Mouse (Mus musculus) layer of hippocampus, adult 9-11 months (tissue): ENCODE results near the gene Tnni3.

ENCODE experiments used
- DNase-seq: peaks from one replicate; pipeline ENCODE4 v3.0.0; 2022

The Tnni3 gene

DNA sequence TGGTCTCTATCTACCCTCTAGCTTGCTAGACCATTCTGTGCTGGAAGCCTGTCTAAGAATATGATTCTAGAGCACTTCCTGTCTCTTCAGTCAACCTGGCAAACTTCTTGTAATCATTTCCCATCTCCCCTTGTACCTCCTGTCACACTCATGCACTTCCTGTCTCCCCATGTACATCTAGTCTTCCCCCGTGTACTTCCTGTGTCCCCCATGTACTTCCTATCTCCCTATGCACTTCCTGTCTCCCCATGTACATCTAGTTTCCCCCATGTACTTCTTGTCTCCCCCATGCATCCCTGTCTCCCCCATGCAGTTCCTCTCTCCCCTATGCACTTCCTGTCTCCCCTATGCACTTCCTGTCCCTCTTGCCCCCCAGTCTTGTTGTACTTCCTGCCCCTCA, 5.5 kb downstream of the Tnni3 start:
- no peak for DNase-seq

DNA sequence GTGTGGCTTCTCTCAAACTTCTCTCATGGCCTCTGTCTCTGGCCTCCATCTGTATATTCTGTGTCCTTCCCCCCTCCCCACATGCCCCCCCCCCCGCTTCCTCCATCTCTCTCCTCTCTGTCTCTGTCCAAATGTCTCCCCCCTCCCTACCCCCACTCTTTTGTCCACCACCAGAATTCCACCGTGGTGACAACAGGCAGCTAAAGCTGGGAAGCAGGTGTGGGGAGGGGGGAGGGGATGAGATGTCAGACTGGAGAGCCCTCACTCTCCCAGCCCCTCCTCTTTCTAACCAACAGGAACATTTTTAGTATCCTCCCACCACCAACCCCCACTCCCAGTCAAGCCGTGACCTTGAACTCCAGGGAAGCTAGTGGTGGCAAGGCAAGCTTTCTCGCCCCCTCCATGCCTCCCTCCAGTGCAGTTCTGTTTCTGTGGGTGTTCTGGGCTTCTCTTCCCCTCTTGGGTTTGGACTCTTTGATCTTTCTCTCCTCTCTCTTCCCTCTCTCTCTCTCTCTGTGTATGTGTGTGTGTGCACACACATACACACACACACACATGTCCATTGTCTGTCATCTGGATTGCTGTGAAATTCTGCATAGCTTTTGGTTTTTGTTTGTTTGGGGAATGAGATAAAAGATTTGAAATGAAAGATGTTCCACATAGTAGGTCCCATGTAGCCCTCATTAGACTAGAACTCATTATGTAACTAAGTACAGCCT, 7.5 kb downstream of the Tnni3 start, which contains the start of gene Tnnt1:
Tnnt1 (minus strand) TSS at position 51 of the 719 bp plus-strand sequence.
- no peak for DNase-seq

DNA sequence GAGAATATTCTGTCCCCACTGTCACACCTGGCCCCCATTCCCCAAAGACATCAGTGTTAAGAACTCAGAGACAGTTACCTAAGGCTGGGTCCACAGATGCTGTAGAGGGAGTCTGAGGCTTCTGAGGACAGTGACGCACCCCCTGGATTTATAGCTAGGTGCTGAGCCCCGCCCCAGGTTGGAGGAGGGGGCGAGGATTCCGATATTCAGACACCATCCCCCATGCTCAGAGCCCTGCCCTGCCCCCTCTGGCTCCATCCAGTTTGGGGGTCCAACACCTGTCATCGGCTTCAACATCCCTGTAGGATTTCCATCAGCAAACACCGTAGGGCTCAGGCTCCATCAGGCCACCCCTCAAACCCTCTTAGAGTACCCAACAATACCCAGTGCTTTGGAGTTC, 8.2 kb downstream of the Tnni3 start:
- DNase-seq = no peak

DNA sequence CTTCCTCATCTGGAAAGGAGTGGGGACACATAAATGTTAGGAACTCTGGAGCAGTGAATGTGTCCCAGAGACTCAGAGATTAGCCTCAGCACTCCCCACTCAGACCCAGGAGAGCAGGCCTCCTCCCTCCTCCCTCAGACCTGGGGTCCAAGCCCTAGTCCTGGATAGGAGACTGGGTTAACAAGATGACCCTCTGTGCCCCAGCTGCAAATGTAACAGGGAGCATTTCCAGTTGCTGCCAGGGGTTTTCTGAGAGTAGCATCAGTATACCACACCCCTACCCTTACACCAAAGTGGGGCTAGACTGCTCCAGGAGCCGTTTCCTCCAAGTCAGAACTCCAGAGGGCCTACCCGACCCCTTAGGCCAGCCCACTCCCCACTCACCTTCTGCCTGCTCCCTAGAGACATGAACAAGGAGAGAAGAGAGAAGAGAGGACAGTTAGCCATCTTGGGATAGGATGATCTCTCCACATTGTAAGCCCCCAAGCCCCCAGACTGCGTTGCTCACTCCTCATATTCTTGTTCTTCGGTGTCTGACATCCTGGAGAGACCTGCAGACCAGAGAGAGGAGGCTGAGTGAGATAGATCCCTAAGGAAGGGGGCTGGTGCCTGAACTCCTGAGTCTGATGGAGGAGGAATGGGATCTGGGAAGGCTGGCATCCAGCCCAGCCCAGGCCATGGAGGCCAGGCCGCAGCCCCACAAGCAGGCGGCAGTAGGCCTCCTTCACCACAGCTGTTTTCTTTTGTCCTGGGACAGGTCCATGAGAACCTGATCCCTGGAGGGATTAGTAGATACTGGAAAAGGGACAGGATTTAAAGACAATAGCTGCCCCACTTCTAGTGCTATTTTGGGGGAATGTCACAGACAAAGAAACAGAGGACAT, 10.0 kb downstream of the Tnni3 start:
- DNase-seq = no peak

DNA sequence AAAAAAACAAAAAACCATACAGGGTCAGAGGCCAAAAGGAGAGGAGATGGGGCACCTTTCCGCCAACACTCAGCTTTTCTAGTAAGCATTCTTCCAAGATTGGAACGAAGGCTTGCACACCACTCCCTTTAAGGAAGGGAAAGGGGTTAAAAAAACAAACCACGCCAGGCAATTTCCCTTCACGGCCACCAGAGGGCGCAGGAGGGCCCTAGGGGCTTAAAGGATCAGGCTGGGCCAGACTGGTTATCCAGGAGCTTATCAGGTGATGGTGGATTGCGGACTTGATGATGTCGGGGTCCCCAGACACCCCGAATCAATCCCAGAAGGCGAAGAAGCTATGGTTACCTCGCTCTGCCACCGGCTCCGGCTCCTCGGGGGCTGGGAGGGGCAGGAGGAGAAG, 10.8 kb downstream of the Tnni3 start:
- no peak for DNase-seq

DNA sequence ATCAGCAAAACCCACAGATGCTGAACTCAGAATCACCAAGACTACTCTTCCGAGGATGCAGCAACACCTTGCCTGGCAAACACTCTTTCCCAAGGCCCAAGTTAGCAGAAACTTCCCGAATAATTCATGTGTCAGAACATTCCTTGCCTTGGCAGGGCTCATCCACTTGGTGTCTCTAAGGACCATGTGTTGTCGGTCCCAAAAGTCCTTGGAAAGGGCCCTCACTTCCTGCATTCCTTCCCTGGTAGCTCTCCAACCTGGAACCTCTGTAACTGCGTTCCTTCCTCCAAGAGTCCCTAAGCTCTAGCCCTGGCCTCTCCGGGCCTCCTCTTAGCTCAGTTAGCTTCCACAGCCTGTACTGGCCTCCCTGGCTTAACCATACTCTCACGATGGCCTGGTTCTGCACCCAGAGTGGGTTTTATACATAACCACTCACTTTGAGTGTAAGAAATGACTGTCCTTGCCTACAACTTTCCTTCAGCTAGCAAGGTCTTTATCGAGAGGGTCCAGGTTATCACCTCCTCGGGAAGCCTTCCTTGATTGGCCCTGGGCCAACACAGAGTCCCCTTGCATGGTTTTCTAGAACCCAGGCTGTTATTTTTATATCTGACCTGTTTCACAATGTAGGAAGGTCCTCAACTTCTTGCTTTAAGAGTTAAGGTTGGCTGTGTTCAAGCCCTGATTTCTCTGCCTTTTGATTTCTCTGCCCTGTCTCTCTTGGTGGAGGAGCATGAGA, 12.4 kb downstream of the Tnni3 start:
- DNase-seq = no peak

DNA sequence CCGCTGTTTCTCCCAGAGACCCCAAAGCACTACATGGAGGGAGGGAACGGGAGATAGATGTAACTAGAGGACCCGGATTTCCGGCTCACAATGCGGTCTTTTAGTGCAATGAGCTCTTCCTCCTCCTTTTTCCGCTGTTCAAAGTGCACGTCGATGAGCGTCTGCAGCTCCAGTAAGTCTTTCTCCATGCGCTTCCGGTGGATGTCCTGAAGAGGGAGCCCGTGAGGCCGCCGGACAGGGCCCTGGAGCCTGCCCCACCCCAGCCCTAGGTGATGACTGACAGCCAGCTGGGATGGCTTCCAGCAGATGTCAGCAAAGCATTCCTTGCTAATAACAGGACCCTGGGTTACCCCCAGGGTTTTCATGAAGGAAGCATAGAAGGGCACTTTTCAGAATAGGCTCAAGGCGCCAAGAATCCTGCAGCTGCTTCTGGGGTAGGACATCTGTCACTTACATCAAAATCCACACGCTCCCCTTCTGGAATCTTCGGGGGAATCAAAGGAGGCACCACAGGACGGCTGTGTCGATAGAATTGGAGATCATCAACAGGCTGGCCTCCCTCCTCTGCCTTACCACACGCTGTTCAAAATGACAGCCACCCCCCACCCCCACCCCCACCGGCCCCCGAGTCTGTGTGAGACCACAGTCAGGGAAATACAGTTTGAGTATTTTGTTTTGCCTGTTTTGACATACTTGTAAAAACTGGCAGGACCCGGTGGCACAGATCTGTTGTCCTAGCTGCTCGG, 14.0 kb downstream of the Tnni3 start:
- peak; percentile 49 for DNase-seq

DNA sequence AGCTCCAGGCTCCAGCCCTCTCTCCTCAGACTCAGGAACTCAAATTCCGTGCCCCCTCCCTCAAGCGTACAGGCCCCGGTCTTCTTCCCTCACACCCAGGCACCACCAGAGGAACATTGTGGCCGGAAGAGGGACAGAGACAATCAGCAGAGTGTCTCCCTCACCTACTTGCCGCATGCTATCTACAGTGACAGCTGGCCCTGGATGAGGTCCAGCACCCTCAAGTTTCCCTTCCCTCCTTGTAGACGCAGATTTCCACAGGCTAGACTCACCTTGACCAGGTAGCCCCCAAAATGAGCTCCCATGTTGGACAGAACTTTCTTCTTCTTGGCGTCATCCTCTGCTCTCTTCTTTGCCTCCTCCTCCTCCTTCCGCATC, 15.3 kb downstream of the Tnni3 start:
- no peak for DNase-seq

DNA sequence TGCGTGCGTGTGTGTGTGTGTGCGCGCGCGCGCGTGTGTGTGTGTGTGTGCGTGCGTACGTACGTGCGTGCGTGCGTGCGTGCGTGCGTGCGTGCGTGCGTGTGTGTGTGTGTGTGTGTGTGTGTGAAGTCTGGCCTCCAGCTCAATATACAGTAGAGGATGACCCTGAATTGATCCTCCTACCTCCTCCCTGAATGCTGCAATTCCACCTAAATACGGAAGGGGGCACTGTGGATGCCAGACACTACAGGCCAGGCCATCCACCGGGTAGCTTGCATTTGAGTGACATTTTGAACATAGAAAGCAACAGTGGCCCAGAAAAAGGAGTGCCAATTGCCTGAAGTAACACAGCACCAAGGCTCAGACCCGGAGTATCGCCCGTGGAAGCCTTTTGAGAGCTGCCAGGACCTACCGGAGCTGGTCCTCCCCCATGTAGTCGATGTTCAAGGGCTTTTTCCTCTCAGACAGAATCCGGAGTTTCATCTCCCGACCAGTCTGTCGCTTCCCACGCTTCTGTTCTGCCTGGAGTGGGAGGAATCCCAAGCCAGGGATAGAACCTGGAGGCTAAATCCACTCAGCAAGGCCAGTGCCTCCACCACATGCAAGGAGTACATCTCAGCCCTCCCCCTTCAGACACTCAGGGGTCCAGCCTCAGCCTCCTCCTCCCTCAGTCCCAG, 15.8 kb downstream of the Tnni3 start:
- no peak for DNase-seq

DNA sequence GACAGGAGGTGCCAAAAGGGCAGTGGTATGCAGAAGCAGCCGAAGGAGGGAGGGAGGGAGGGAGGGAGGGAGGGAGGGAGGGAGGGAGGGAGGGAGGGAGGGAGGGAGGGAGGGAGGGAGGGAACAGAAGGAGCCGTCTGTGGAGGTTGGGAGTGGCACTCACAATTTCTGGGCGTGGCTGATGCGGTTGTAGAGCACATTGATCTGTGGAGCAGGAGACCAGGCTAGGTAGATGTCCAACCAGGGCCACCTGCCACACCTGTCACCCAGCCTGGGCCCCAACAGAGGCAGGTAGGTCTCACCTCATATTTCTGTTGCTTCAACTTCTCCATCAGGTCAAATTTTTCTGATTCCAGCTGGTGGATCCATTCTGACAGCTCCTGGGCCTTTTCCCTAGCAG, 16.8 kb downstream of the Tnni3 start:
- DNase-seq = no peak

DNA sequence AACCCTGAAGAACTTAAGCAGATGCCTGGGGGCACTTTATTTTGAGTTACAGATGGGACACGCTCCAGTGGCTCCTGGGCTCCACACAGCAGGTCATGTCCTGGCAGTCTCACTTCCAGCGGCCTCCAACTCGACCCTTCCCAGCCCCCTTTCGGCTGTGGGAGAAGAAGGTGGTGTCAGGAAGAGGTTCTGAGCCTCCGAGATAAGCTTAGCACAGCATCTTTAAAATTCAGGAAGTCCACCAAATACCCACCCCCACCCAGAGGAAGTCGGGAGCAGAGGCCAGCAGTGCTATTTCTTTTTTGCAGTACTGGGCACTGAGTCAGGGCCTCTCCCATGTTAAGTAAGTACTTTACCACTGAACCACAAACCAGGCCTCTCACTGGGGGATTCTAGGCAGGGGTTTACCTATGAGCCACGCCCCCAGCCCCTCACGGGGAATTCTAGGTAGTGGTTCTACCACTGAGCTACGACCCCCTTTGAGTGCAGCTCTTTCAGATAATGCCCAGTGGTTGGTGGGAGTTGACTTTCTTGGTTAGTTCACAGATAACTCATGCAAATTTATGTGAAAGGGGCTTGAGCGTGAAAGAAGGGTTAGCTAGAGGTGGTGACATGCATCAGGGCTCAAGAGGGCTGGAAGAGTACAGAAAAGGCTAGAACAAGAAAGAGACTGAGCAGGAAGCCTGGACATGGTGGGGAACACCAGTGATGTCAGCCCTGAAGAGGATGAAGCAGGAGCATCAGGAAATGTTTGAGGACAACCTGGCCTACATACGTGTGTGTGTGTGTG, 19.2 kb downstream of the Tnni3 start:
- no peak for DNase-seq

DNA sequence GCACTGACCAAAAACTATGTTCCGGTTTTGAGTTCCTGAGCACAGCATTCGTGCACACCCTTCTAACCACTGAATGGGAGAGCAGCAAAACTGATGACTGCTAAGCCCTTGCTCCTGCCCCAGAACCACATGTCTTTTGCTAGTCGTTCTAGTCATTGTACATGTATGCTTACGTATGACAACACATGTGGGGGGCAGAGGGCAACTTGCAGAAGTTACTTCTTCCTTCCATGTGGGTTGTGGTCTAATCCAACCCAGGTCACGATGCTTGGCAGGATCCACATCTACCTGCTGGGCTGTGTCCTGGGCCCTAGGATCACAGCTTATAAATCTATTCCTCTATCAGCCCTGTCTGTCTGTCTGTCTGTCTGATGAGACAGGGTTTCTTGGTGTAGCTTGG, 20.2 kb downstream of the Tnni3 start:
- no peak for DNase-seq

DNA sequence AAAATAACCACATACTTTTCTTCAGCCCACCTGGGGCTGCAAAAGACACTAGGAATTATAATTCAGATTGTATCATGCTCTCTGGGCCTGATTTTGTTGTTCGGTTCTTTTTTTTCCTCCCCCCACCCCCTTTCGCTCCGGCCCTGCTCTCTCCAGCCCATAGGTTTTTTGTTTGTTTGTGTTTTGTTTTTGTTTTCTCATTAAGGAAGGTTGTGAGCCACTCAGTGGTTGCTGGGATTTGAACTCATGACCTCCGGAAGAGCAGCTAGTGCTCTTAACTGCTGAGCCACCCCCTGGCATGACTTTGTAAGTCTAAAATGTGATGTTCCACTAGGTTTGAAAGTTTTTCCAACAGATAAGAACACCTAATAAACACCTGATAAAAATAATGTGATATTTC, 20.9 kb downstream of the Tnni3 start:
- no peak for DNase-seq

DNA sequence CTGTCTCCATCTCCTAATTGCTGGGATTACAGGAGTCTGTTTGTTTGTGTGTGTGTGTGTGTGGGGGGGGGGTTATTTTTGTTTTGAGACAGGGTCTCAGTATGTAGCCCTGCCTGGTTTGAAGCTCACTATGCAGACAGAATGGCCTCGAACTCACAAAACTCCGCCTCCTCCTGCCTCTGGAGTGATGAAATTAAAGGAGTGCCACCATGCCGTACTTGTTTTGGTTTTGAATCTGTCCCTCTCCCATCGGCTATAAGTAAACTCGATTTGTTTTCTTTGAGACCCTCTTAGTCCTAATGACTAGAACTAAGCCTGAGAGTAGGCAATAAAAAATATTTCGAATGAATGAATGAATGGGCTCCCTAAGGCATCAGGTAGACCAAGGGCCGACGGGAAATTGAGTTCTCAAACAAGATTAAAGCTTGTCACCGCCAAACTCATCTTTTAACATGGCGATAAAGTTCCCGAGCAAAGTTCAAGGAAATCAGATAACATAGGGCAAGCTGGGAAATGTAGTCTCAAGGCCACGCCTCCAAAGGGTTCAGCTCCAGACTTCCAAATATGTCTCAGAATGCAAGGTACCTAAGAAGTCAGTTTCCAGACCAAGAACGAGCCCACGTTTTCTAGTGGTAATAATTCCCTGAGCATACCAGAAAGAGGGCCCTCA, 21.5 kb downstream of the Tnni3 start:
- DNase-seq = peak; percentile 80

DNA sequence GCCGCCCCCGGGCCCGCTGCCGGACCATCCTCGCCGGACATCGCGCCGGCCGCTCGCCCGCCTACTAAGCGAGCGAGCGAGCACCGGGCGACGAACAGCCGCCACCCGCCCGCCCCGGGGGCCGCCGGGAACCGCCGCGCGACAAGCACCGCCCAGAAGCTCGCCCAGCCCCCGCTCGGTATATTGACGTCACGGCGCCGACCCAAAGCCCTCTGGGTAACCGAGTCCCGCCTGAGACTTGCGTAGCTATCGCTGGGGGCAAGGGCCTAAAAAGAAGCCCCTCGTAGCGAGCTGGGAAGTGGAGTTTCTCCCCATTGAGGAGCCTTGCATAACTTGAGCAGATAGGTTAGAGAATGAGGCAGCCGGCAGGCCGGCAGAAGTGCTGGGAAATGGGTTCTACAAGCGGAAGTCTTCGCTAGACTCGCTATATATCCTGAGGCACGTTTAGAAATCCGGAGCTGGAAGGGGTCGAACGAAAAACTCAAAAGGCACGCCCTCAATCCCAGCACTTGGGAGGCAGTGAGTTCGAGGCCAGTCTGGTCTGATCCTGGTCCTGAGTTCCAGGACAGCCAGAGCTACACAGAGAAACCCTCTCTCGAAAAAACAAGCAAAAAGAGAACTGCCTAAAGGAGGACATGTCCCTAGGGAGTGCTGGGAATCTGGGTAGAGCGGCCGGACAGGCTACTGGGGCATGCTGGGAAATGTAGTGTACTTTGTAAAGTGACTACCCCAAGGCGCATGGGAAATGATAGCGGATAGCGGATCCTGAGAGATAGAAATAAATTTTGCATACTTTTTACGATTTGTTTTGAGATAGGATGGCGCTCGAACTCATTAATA, 22.3 kb downstream of the Tnni3 start, which contains the start of gene Ppp1r12c:
Ppp1r12c (minus strand) TSS at position 123 of the 840 bp plus-strand sequence.
- peak; percentile 95 for DNase-seq

DNA sequence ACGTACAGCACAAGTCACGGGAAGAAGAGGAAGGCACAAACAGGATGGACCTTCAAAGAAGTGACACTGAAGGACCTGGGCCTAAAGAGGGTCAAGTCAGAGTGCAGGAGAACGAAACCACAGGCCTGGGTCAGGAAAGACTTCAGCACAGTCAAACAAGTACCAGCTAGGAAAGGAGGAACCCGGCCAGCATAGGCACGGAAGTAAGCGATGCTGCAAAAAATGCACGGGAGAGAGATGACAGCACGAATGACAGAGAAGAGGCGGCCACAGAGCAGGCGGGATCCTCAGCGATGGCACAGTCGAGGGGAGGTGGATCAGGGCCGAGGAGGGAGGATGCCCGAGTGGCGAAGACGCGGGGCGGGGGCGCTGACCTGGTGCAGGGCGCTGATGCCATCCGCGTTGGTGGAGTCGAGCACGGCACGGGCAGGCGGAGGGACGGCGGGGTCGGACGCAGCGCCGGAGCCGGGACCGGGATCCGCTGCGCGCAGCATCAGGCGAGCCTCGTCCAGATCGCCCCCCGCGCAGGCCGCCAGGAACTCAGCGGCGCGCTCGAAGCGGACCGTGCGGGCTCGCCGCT, 23.0 kb downstream of the Tnni3 start:
- peak; percentile 57 for DNase-seq

DNA sequence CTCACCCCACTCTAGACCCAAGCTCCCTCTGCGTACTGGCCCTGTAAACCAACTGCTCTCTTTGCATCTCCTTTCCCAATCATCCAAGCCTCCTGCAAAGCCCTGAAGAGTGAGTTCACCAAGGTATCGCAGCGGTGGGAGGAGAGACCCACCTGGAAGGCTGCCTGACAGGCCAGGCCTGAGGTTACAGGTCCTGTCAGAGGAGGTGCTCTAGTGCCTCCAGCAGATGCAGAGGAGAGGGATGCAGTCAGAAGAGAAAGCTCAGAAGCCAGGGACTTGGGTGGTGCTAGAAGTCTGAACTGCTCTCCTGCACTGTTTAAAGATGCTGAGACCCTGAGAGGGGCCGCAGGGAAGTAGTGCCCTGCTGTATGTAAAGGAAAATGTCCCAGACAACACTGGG, 25.0 kb downstream of the Tnni3 start:
- no peak for DNase-seq

DNA sequence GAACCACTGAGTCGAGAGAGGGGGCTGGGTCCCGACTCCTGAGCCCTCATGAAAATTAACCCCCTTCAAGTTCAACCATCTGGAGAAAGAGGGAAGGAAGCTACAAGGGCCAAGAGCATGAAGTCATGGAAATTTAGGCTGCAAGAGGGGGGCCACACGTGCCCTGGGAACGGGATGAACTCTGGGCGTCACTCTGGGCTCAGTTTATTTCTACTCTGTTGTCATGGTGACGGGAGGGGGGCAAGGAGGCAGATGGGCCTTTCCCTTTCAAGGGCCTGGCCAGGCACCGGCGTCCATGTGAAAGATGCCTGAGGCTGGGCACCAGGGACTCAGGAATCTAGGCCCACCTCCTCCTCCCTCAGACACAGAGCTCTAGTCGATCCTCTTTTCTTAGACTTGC, 25.8 kb downstream of the Tnni3 start:
- DNase-seq = no peak

DNA sequence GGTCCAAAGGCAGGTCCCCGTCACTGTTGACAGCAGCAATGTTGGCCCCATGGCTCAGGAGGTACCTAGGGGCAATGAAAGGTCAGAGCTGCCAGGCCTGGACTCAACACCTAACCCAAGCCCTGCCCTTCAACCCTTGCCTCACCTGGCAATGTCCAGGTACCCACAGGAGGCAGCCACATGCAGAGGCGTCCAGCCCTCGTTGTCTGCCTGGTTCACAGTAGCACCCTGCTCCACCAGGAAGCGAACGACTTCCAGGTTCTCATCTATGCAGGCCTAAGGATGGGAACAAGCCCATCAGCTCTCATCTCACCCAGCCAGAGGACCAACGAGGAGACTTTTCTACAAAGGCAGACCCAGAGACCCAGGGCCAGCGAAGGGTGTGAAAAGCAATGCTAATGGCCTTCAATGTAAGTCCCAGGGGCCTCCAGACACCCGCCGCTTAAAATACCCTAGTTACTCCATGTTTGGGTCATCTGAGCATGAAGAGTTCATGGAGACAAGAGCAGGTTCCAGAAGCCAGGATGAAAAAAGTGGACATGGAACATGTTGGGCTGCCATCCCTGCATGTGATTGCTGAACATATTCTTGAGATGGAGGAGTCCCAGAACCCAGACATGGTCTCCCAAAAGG, 26.6 kb downstream of the Tnni3 start:
- no peak for DNase-seq
